Mouse (Mus musculus): Measurements from ENCODE around the gene Slc8a1.

GRCm38 (mm10) chr17:81779883-81780282 lies 41.7 kb upstream of the Slc8a1 start:
- no peak for TF ChIP-seq CTCF (conservative IDR thresholded peaks at IDR 0.05 in 1 of 2, IDR thresholded peaks at IDR 0.05 in 1 of 2; ENCODE audit: low read depth in 2 of 2, low read length in 2 of 2)
- no peak for TF ChIP-seq ETS1 (conservative IDR thresholded peaks at IDR 0.05; ENCODE audit: low read depth, low read length)
- no peak for TF ChIP-seq GABPA (IDR thresholded peaks at IDR 0.05; ENCODE audit: insufficient replicate concordance, low read depth, low read length)
- no peak for TF ChIP-seq SIN3A (IDR thresholded peaks at IDR 0.05; ENCODE audit: low read length)
- no peak for TF ChIP-seq NRF1 (IDR thresholded peaks at IDR 0.05; ENCODE audit: low read depth, low read length)
- no peak for TF ChIP-seq EP300 (IDR thresholded peaks at IDR 0.05; ENCODE audit: low read length)
- no peak for TF ChIP-seq ZC3H11A (IDR thresholded peaks at IDR 0.05; ENCODE audit: low read depth, low read length)
- TF ChIP-seq RAD21 (IDR thresholded peaks at IDR 0.05; ENCODE audit: low read depth, low read length) = no peak
- TF ChIP-seq CHD1 (IDR thresholded peaks at IDR 0.05; ENCODE audit: low read depth, low read length) = no peak
- no peak for TF ChIP-seq MAZ (IDR thresholded peaks at IDR 0.05; ENCODE audit: low read depth, low read length)
- TF ChIP-seq MAX (IDR thresholded peaks at IDR 0.05; ENCODE audit: low read length) = no peak
